Mouse (Mus musculus) CH12.LX (cell line): Measurements from ENCODE around the gene Gucy2d.

ENCODE experiments used
- CTCF ChIP-seq, 2 experiments: IDR thresholded peaks in 1 of 2; conservative IDR thresholded peaks in 1 of 2; 2 replicates each; pipeline ENCODE4 v1.5.1; 2011 to 2012; ENCODE audit warnings: low read depth in 2 of 2, low read length in 2 of 2, improper control_type of control experiment in 1 of 2, inconsistent platforms in 1 of 2, mild to moderate bottlenecking in 1 of 2, moderate library complexity in 1 of 2
- EP300 ChIP-seq: IDR thresholded peaks from 2 replicates; pipeline ENCODE4 v1.6.1; 2011; ENCODE audit warnings: low read length, improper control_type of control experiment
- GABPA ChIP-seq: IDR thresholded peaks from 2 replicates; pipeline ENCODE4 v1.6.1; 2012; ENCODE audit warnings: low read depth, low read length, improper control_type of control experiment, inconsistent platforms; ENCODE audit not compliant: insufficient replicate concordance
- JUN ChIP-seq: IDR thresholded peaks from 2 replicates; pipeline ENCODE4 v1.6.1; 2011; ENCODE audit warnings: low read depth, mild to moderate bottlenecking, low read length, improper control_type of control experiment, moderate library complexity; ENCODE audit not compliant: insufficient read depth
- POLR2A ChIP-seq: IDR thresholded peaks from 2 replicates; pipeline ENCODE4 v1.6.1; 2011; ENCODE audit warnings: low read depth, mild to moderate bottlenecking, improper control_type of control experiment, low read length
- SMC3 ChIP-seq: IDR thresholded peaks from 2 replicates; pipeline ENCODE4 v1.6.1; 2011; ENCODE audit warnings: low read depth, low read length, improper control_type of control experiment

GRCm38 (mm10) chr7:98492331-98492730, 52.1 kb downstream of the Gucy2d start:
- TF ChIP-seq POLR2A (no peak), CTCF (conservative IDR thresholded peaks at IDR 0.05 in 1 of 2, IDR thresholded peaks at IDR 0.05 in 1 of 2; ENCODE audit: low read depth in 2 of 2, low read length in 2 of 2) (no peak), EP300 (no peak), SMC3 (no peak), GABPA (no peak), JUN (no peak)
